Mouse (Mus musculus): Measurements from ENCODE around the gene Evi5l.
A peak's percentile ranks its signal among the peaks of the same experiment; 100 is the strongest.

Gene Evi5l

GRCm38 (mm10) chr8:4165852-4166751, at the start of gene Evi5l:
Gene Evi5l (plus strand): TSS chr8:4166567.
- Histone ChIP-seq H3K4me1 (replicated peaks; ENCODE audit: low read depth, low read length) (peaks cover 22% of the 10 kb centered on the region), H3K36me3 (ENCODE audit: insufficient read depth, low read length) (no peaks in the 10 kb centered on the region), H3K9me3 (ENCODE audit: low read length) (no peaks in the 10 kb centered on the region), H3K27me3 (ENCODE audit: insufficient read depth, low read length) (peaks cover 17% of the 10 kb centered on the region), H3K4me3 (replicated peaks; ENCODE audit: low read length) (peak within 1 kb of the TSS; percentile 92)
- TF ChIP-seq CTCF (conservative IDR thresholded peaks at IDR 0.05; ENCODE audit: low read length) (no peak), POU5F1 (IDR thresholded peaks at IDR 0.05; ENCODE audit: borderline replicate concordance, low read length) (no peak), NANOG (IDR thresholded peaks at IDR 0.05; ENCODE audit: borderline replicate concordance, low read length) (no peak)

GRCm38 (mm10) chr8:4133798-4134197, 32.6 kb upstream of the Evi5l start, which contains the start of gene Cd209g:
Gene Cd209g (plus strand): TSS chr8:4134098.
- Histone ChIP-seq H3K27me3 (ENCODE audit: insufficient read depth, low read length) (peaks cover 12% of the 10 kb centered on the region), H3K36me3 (ENCODE audit: insufficient read depth, low read length) (no peaks in the 10 kb centered on the region), H3K4me3 (replicated peaks; ENCODE audit: low read length) (no peak within 1 kb of the TSS), H3K9me3 (ENCODE audit: low read length) (no peaks in the 10 kb centered on the region), H3K4me1 (replicated peaks; ENCODE audit: low read depth, low read length) (no peaks in the 10 kb centered on the region)
- TF ChIP-seq CTCF (conservative IDR thresholded peaks at IDR 0.05; ENCODE audit: low read length) (no peak), NANOG (IDR thresholded peaks at IDR 0.05; ENCODE audit: borderline replicate concordance, low read length) (no peak), POU5F1 (IDR thresholded peaks at IDR 0.05; ENCODE audit: borderline replicate concordance, low read length) (no peak)

GRCm38 (mm10) chr8:4139660-4140646, 26.4 kb upstream of the Evi5l start:
- peak; percentile 49 for TF ChIP-seq CTCF (conservative IDR thresholded peaks at IDR 0.05; ENCODE audit: low read length)
- TF ChIP-seq NANOG (IDR thresholded peaks at IDR 0.05; ENCODE audit: borderline replicate concordance, low read length), result no peak
- no peak for TF ChIP-seq POU5F1 (IDR thresholded peaks at IDR 0.05; ENCODE audit: borderline replicate concordance, low read length)
- no peaks in the 10 kb centered on the region for H3K9me3 ChIP-seq (ENCODE audit: low read length)
- H3K36me3 ChIP-seq (ENCODE audit: insufficient read depth, low read length), result no peaks in the 10 kb centered on the region
- H3K4me3 ChIP-seq (replicated peaks; ENCODE audit: low read length), result no peak overlapping the region
- peaks cover 21% of the 10 kb centered on the region for H3K27me3 ChIP-seq (ENCODE audit: insufficient read depth, low read length)
- H3K4me1 ChIP-seq (replicated peaks; ENCODE audit: low read depth, low read length), result no peaks in the 10 kb centered on the region

- TF ChIP-seq CTCF (conservative IDR thresholded peaks at IDR 0.05; ENCODE audit: low read length) (peak; percentile 29; the same call in 1 of the 2 replicates), POU5F1 (IDR thresholded peaks at IDR 0.05; ENCODE audit: borderline replicate concordance, low read length) (no peak)
- no peaks in the 10 kb centered on the region for H3K9me3 ChIP-seq (ENCODE audit: low read length)
- peaks cover 4% of the 10 kb centered on the region for H3K4me1 ChIP-seq (replicated peaks; ENCODE audit: low read depth, low read length)
- no peaks in the 10 kb centered on the region for H3K36me3 ChIP-seq (ENCODE audit: insufficient read depth, low read length)
- H3K4me3 ChIP-seq (replicated peaks; ENCODE audit: low read length), result no peak overlapping the region
- H3K27me3 ChIP-seq (ENCODE audit: insufficient read depth, low read length), result peaks cover 27% of the 10 kb centered on the region
Observed at GRCm38 (mm10) chr8:4141721-4142120, 24.6 kb upstream of the Evi5l start.

GRCm38 (mm10) chr8:4147272-4147671, 19.1 kb upstream of the Evi5l start:
- TF ChIP-seq CTCF (conservative IDR thresholded peaks at IDR 0.05; ENCODE audit: low read length) (no peak), NANOG (IDR thresholded peaks at IDR 0.05; ENCODE audit: borderline replicate concordance, low read length) (peak; percentile 95)
- no peaks in the 10 kb centered on the region for H3K36me3 ChIP-seq (ENCODE audit: insufficient read depth, low read length)

GRCm38 (mm10) chr8:4154878-4155277, 11.5 kb upstream of the Evi5l start:
- Histone ChIP-seq H3K4me3 (replicated peaks; ENCODE audit: low read length) (no peak overlapping the region), H3K9me3 (ENCODE audit: low read length) (peaks cover 27% of the 10 kb centered on the region), H3K36me3 (ENCODE audit: insufficient read depth, low read length) (no peaks in the 10 kb centered on the region), H3K27me3 (ENCODE audit: insufficient read depth, low read length) (peaks cover 14% of the 10 kb centered on the region), H3K4me1 (replicated peaks; ENCODE audit: low read depth, low read length) (no peaks in the 10 kb centered on the region; the same call in 1 of the 2 replicates)
- TF ChIP-seq CTCF (conservative IDR thresholded peaks at IDR 0.05; ENCODE audit: low read length) (no peak), POU5F1 (IDR thresholded peaks at IDR 0.05; ENCODE audit: borderline replicate concordance, low read length) (no peak), NANOG (IDR thresholded peaks at IDR 0.05; ENCODE audit: borderline replicate concordance, low read length) (no peak)

More at GRCm38 (mm10) chr8:4147272-4147671, 19.1 kb upstream of the Evi5l start:
- Histone ChIP-seq H3K9me3 (ENCODE audit: low read length) (peaks cover 25% of the 10 kb centered on the region), H3K4me1 (replicated peaks; ENCODE audit: low read depth, low read length) (peaks cover 20% of the 10 kb centered on the region), H3K27me3 (ENCODE audit: insufficient read depth, low read length) (peaks cover 17% of the 10 kb centered on the region), H3K4me3 (replicated peaks; ENCODE audit: low read length) (no peak overlapping the region)

GRCm38 (mm10) chr8:4162786-4163185, 3.6 kb upstream of the Evi5l start:
- TF ChIP-seq POU5F1 (IDR thresholded peaks at IDR 0.05; ENCODE audit: borderline replicate concordance, low read length) (no peak), NANOG (IDR thresholded peaks at IDR 0.05; ENCODE audit: borderline replicate concordance, low read length) (no peak), CTCF (conservative IDR thresholded peaks at IDR 0.05; ENCODE audit: low read length) (no peak)
- H3K4me1 ChIP-seq (replicated peaks; ENCODE audit: low read depth, low read length), result peaks cover 22% of the 10 kb centered on the region
- H3K36me3 ChIP-seq (ENCODE audit: insufficient read depth, low read length), result no peaks in the 10 kb centered on the region
- H3K27me3 ChIP-seq (ENCODE audit: insufficient read depth, low read length), result peaks cover 10% of the 10 kb centered on the region
- H3K4me3 ChIP-seq (replicated peaks; ENCODE audit: low read length), result no peak overlapping the region
- no peaks in the 10 kb centered on the region for H3K9me3 ChIP-seq (ENCODE audit: low read length)
